Mouse (Mus musculus) myocyte (in vitro differentiated cells): ENCODE measurements around the gene Wscd1.

Source experiments
- CEBPB ChIP-seq: IDR thresholded peaks from 2 replicates; pipeline ENCODE4 v1.6.1; 2011; ENCODE audit warnings: mild to moderate bottlenecking, moderate library complexity; ENCODE audit not compliant: poor library complexity, insufficient read depth, severe bottlenecking
- E2F4 ChIP-seq: IDR thresholded peaks from one replicate; pipeline ENCODE4 v1.6.1; 2011; ENCODE audit warnings: mild to moderate bottlenecking, control low read depth, moderate library complexity; ENCODE audit not compliant: insufficient read depth
- MAX ChIP-seq: IDR thresholded peaks from one replicate; pipeline ENCODE4 v1.6.1; 2011; ENCODE audit warnings: low read depth, mild to moderate bottlenecking, control low read depth
- MYOD1 ChIP-seq, 3 experiments: IDR thresholded peaks; one replicate each; pipeline ENCODE4 v1.6.1; 2011; ENCODE audit warnings: control low read depth in 2 of 3, low read depth in 2 of 3, mild to moderate bottlenecking in 2 of 3, moderate library complexity in 1 of 3; ENCODE audit not compliant: insufficient read length in 2 of 3, control insufficient read depth in 1 of 3
- MYOG ChIP-seq, 3 experiments: IDR thresholded peaks; one replicate each; pipeline ENCODE4 v1.6.1; 2011; ENCODE audit warnings: control low read depth in 2 of 3, low read depth in 2 of 3, mild to moderate bottlenecking in 2 of 3; ENCODE audit not compliant: insufficient read length in 2 of 3, control insufficient read depth in 1 of 3, insufficient read depth in 1 of 3
- POLR2A ChIP-seq: IDR thresholded peaks from one replicate; pipeline ENCODE4 v1.6.1; 2011; ENCODE audit warnings: low read depth, mild to moderate bottlenecking, control low read depth, moderate library complexity; ENCODE audit not compliant: insufficient read length
- POLR2AphosphoS2 ChIP-seq: IDR thresholded peaks from one replicate; pipeline ENCODE4 v1.6.1; 2011; ENCODE audit warnings: low read depth, control low read depth; ENCODE audit not compliant: insufficient read length
- TCF12 ChIP-seq: IDR thresholded peaks from one replicate; pipeline ENCODE4 v1.6.1; 2011; ENCODE audit warnings: mild to moderate bottlenecking, control low read depth; ENCODE audit not compliant: poor library complexity, insufficient read depth, severe bottlenecking
- TCF3 ChIP-seq: IDR thresholded peaks from one replicate; pipeline ENCODE4 v1.6.1; 2011; ENCODE audit warnings: low read depth, control low read depth; ENCODE audit not compliant: insufficient read length
- USF1 ChIP-seq: IDR thresholded peaks from one replicate; pipeline ENCODE4 v1.6.1; 2011; ENCODE audit warnings: low read depth, mild to moderate bottlenecking, control low read depth, moderate library complexity

- no peak for TF ChIP-seq MAX
- TF ChIP-seq USF1 = no peak
- TF ChIP-seq POLR2A = no peak
- no peak for TF ChIP-seq TCF12
- TF ChIP-seq E2F4 = no peak
- TF ChIP-seq MYOG (IDR thresholded peaks at IDR 0.05; ENCODE audit: control insufficient read depth in 1 of 3, insufficient read depth in 1 of 3, insufficient read length in 2 of 3, low read depth in 2 of 3) = no peak
- TF ChIP-seq POLR2AphosphoS2 = no peak
- no peak for TF ChIP-seq TCF3
- TF ChIP-seq CEBPB = no peak
- no peak for TF ChIP-seq MYOD1 (IDR thresholded peaks at IDR 0.05; ENCODE audit: control insufficient read depth in 1 of 3, insufficient read length in 2 of 3, low read depth in 2 of 3)
Observed at GRCm38 (mm10) chr11:71781737-71782354, 32.1 kb downstream of the Wscd1 start.
